Mouse (Mus musculus) small intestine, adult 2 months (tissue): Measurements from ENCODE around the gene Dffa. TPM values are rescaled to one million over a fixed set of nuclear protein-coding genes. Genes with fewer than 3 reads are reported as not detected.
A peak's percentile ranks its signal among the peaks of the same experiment; 100 is the strongest.

Source experiments
- H3K27ac ChIP-seq: fragments of 200-500 bp; 2 replicates; pipeline ENCODE4 v1.5.1; 2012; ENCODE audit warnings: low read depth, low read length, control low read depth, inconsistent platforms; ENCODE audit not compliant: insufficient read depth
- H3K27me3 ChIP-seq: fragments of 200-500 bp; 2 replicates; pipeline ENCODE4 v1.6.1; 2012; ENCODE audit warnings: mild to moderate bottlenecking, moderate library complexity, low read length, inconsistent platforms; ENCODE audit not compliant: control insufficient read depth, insufficient read depth
- H3K36me3 ChIP-seq: fragments of 200-500 bp; 2 replicates; pipeline ENCODE4 v1.6.1; 2012; ENCODE audit warnings: mild to moderate bottlenecking, low read length, control low read depth, inconsistent platforms; ENCODE audit not compliant: control insufficient read depth, insufficient read depth
- H3K4me1 ChIP-seq: fragments of 200-500 bp; 2 replicates; pipeline ENCODE4 v1.6.1; 2012; ENCODE audit warnings: low read length, inconsistent platforms, mixed read lengths; ENCODE audit not compliant: control insufficient read depth, insufficient read depth, insufficient read length
- H3K4me3 ChIP-seq: fragments of 200-500 bp; 2 replicates; pipeline ENCODE4 v1.5.1; 2012; ENCODE audit warnings: low read depth, mild to moderate bottlenecking, control low read depth, inconsistent platforms, low read length, moderate library complexity
- CTCF ChIP-seq: fragments of 200-500 bp; IDR thresholded peaks from 2 replicates; pipeline ENCODE4 v1.5.1; 2012; ENCODE audit warnings: low read depth, mild to moderate bottlenecking, control low read depth, inconsistent platforms, low read length, moderate library complexity, mixed read lengths; ENCODE audit not compliant: insufficient replicate concordance, insufficient read length; ENCODE audit errors: extremely low read depth
- POLR2A ChIP-seq: fragments of 200-500 bp; IDR thresholded peaks from 2 replicates; pipeline ENCODE4 v1.6.1; 2012; ENCODE audit warnings: low read depth, mild to moderate bottlenecking, control low read depth, inconsistent platforms, low read length, moderate library complexity
- WGBS: fragments of 180-500 bp; shearing (Covaris S2); methylation state at CpG from one replicate; pipeline ENCODE4 v1.1.7; 2018; 5-methylcytosine and 5-hydroxymethylcytosine counted together
- polyA plus RNA-seq: library from polyadenylated mRNA; depleted of rRNA; stranded (reverse); fragments of >200 nt; gene quantifications from 2 replicates; pipeline ENCODE4 v1.2.3, GENCODE M21; 2012

Gene Dffa
- polyA plus RNA-seq, 1 experiment, result 13.7 TPM

DNA sequence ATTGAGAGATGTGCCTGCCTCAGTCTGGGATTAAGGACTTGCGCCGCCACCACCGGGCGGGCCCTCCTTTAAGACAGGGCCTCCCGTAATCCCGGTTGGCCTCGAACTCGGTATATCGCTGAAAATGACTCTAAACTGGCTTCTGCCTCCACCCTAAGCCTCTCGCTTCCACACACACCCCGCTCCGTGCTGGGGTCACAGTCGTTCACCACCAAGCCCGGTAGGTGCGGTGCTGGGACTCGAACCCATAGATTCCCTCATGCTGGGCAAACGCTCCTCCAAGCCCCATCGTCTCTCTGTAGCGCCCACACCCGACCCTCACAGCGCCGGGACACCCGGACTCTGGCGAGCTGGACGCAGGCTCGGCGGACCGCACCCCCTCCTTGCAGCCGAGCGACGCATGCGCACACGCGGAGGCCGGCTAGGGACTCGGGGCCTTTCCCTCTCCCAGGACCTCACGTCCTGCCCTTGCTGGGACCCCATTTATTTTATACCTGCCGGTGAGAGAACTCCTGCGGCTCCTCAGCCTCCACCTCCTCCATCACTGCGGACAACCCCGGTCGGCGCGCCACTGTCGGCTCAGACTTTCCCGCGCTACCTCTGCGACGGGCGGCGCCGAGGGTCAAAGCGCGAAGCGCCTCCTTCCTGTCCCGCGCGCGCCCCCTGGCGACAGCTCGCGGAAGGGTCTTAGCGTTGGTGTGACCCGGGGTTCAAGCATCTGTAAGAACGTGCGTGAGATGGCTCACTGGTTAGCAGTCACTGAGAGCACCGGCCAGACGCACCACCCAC lies 33.2 kb downstream of the Dffa start, which contains the start of gene Cenps:
Gene Cenps, minus strand, starts transcription at position 648 of the 789 bp plus-strand sequence.
- Histone ChIP-seq H3K36me3 (no peaks in the 10 kb centered on the region), H3K4me1 (no peaks in the 10 kb centered on the region; the same call in 1 of the 2 replicates), H3K27ac (peak within 1 kb of the TSS; percentile 0; the same call in 1 of the 2 replicates), H3K4me3 (peak within 1 kb of the TSS; percentile 75), H3K27me3 (no peaks in the 10 kb centered on the region)
- WGBS, result 1% methylated on average over 68 of the region's 68 CpGs
- TF ChIP-seq POLR2A (no peak), CTCF (peak; percentile 95)

DNA sequence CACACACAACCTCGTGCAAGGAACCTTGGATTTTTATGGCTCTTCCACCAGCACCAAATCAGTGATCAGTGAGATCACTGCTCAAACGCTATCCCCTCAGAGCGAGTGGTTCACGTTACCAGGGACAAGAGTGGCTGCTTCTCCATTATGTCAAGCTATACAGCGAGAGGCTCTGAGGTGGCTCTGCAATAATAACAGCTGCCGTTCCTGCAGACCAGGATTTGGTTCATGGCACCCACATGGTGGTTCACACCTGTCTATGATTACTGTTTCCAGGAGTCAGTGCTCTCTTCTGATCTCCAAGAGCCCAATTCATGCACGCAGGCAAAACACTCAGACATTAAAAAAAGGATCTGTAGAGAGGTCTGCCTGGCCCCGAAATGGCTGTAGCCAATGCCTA lies 34.6 kb downstream of the Dffa start:
- TF ChIP-seq POLR2A (no peak), CTCF (no peak)
- 80% methylated on average over 8 of the region's 8 CpGs for WGBS
- H3K4me3 ChIP-seq, result no peak overlapping the region
- no peaks in the 10 kb centered on the region; the same call in 1 of the 2 replicates for H3K4me1 ChIP-seq
- H3K27me3 ChIP-seq, result no peaks in the 10 kb centered on the region
- H3K27ac ChIP-seq, result no peak overlapping the region
- no peaks in the 10 kb centered on the region for H3K36me3 ChIP-seq

DNA sequence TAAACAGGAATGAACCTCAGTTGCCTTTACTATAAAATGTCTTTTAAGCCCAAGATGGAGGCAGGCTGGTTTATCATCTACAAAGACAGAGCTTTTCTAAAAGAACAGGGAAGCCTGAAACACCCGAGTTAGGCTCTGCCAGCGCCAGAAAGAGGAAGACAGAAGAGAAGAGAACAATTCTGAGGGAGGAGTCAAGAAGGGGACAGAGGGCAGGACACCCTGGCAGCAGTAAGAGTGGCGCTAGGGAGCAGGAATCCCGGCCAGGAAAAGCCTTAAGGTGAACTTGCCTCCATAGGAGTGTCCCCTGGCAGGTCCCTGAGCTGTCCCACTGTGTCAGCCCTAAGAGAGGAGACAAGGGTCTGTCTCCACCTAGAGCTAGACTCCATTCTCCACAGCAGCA lies 39.6 kb downstream of the Dffa start:
- H3K36me3 ChIP-seq, result no peaks in the 10 kb centered on the region
- WGBS, result 7% methylated on average over 4 of the region's 4 CpGs
- no peak overlapping the region for H3K27ac ChIP-seq
- no peaks in the 10 kb centered on the region for H3K27me3 ChIP-seq
- TF ChIP-seq CTCF (no peak), POLR2A (no peak)
- no peaks in the 10 kb centered on the region for H3K4me1 ChIP-seq
- H3K4me3 ChIP-seq, result no peak overlapping the region

DNA sequence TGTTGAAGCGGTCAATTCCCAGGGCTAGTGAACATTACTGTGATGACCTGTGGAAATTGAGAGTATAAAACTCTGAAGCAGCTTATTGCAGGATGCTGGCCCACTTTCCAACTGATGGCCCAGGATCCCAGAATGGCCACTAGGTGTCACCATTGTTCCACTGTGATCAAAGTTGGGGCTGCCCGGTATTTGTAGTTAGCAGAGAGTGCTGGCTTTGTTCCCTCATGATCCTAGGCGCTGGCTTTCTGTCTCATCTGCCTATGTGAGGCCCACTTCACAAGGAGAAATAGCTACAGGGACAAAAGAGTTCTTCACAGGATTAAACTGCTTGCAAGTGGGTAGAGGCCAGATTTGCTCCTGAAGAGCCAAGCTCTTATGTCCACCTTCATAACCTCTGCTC lies 40.5 kb downstream of the Dffa start:
- no peaks in the 10 kb centered on the region for H3K27me3 ChIP-seq
- peak; percentile 91; the same call in 1 of the 2 replicates for TF ChIP-seq CTCF
- TF ChIP-seq POLR2A, result no peak
- WGBS, result 6% methylated on average over 3 of the region's 3 CpGs
- H3K4me3 ChIP-seq, result no peak overlapping the region
- H3K36me3 ChIP-seq, result peaks cover 4% of the 10 kb centered on the region
- H3K4me1 ChIP-seq, result no peaks in the 10 kb centered on the region
- H3K27ac ChIP-seq, result no peak overlapping the region

DNA sequence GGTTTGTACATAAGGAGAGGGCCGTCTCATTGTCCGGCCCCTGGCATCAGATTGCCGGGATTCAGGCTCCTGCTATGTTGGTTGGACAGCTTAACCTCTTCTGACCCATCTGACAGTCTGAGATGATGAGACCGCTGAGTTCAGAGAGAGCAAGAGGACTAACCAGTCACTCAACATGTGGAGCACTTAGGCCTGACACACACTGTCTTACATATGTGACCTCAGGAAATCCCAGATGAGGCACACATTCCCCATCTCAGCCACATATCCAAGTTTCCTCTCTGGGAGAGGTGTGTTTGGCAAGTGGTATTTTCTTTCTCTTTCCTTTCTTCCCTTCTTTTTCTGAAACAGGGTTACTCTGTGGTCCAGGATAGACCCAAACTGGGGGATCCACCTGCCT lies 41.2 kb downstream of the Dffa start:
- Histone ChIP-seq H3K4me1 (no peaks in the 10 kb centered on the region), H3K27ac (no peak overlapping the region), H3K4me3 (no peak overlapping the region), H3K36me3 (peaks cover 10% of the 10 kb centered on the region), H3K27me3 (no peaks in the 10 kb centered on the region)
- TF ChIP-seq POLR2A (no peak), CTCF (no peak)
- 88% methylated on average over 4 of the region's 4 CpGs for WGBS

DNA sequence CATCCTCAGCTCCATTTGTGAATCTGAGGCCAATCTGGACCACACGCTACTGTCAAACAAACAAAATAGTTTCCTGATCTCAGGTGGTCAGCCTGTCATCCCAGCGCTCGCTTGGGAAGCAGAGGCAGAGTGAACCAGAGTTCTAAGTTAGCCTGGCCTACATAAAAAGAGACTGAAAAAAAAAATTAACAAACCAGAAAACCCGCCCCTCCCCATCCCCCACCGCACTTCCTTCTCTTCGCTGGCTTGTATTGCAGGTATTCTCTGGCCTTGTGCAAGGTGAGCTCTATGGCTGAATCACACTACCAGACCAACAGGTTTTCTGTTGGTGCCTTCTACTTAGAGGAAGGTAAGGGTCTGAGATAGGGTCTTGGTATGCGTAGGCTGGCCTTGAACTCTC lies 43.6 kb downstream of the Dffa start:
- TF ChIP-seq POLR2A, result no peak
- no peak for TF ChIP-seq CTCF
- Histone ChIP-seq H3K4me1 (no peaks in the 10 kb centered on the region), H3K27ac (no peak overlapping the region), H3K4me3 (no peak overlapping the region), H3K27me3 (no peaks in the 10 kb centered on the region), H3K36me3 (peaks cover 32% of the 10 kb centered on the region)
- WGBS, result 82% methylated on average over 7 of the region's 7 CpGs

DNA sequence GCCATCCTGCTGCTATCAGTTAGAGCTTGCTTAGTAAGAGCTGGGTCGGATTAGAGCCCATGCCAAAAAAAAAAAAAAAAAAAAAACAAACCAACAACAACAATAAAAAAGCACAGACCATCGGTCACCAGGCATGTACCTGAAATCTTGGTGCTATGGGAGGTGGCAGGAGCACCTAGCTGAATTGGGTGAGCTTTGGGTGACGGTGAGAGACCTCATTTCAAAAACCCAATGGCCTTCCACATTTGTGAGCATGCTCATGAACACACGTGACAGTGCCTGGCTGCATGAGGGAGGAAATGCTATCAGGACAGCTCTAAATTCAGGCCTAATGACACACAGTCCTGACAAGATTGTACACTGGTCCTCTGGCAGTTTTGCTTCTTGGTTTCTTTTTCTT lies 44.1 kb downstream of the Dffa start:
- no peak overlapping the region for H3K27ac ChIP-seq
- H3K4me1 ChIP-seq, result no peaks in the 10 kb centered on the region
- no peaks in the 10 kb centered on the region for H3K27me3 ChIP-seq
- 75% methylated on average over 4 of the region's 4 CpGs for WGBS
- no peak overlapping the region for H3K4me3 ChIP-seq
- TF ChIP-seq POLR2A, result no peak
- H3K36me3 ChIP-seq, result peaks cover 37% of the 10 kb centered on the region

DNA sequence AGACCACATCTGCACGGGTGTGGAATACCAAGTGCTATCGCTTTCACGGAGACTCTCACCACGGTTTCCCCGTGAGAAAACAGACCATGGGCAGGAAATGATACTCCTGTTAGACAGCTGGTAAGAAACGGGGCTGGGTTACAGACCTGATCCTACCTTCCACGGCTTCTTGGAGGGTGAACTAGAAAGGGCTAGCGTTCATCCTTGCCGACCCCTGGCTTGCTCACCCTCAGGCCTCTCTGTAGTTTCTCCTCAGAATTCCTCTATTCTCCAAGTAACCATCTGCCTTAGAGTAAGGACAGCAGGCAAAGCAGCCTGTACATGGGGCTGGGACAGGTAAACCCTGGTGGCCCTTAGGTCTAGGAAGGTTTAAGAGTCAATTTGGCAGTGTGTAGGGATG lies 45.2 kb downstream of the Dffa start:
- no peak for TF ChIP-seq POLR2A
- TF ChIP-seq CTCF, result no peak
- Histone ChIP-seq H3K36me3 (peaks cover 48% of the 10 kb centered on the region), H3K4me1 (no peaks in the 10 kb centered on the region), H3K27ac (no peak overlapping the region), H3K4me3 (no peak overlapping the region), H3K27me3 (no peaks in the 10 kb centered on the region)
- 74% methylated on average over 9 of the region's 9 CpGs for WGBS
